Mouse (Mus musculus) bone marrow, adult 2 months (tissue): ENCODE results near the gene Stk11ip.

ENCODE experiments used
- CTCF ChIP-seq: fragments of 200-500 bp; IDR thresholded peaks from 2 replicates; pipeline ENCODE4 v1.5.1; 2011; ENCODE audit warnings: low read length, control low read depth; ENCODE audit not compliant: control insufficient read depth, insufficient read depth
- POLR2A ChIP-seq: fragments of 200-500 bp; IDR thresholded peaks from 2 replicates; pipeline ENCODE4 v1.6.1; 2011; ENCODE audit warnings: low read depth, mild to moderate bottlenecking, control low read depth, low read length, borderline replicate concordance; ENCODE audit not compliant: control insufficient read depth

GRCm38 (mm10) chr1:75533325-75534252, 12.3 kb downstream of the Stk11ip start:
- no peak for TF ChIP-seq POLR2A
- no peak for TF ChIP-seq CTCF
